Mouse (Mus musculus) limb, embryonic 15.5 days (tissue): ENCODE results near the gene Lce3e. TPM values are rescaled to one million over a fixed set of nuclear protein-coding genes. Genes with fewer than 3 reads are reported as not detected.
A peak's percentile ranks its signal among the peaks of the same experiment; 100 is the strongest.

Source experiments
- ATAC-seq: fragments of 200-750 bp; cut with Nextera tagmentation; 2 replicates; pipeline ENCODE4 v1.8.0; 2017; ENCODE audit warnings: low read depth, moderate TSS enrichment; ENCODE audit not compliant: insufficient number of reproducible peaks, low FRiP score, low TSS enrichment
- H3K27ac ChIP-seq: fragments of 300-500 bp; sonication (generic); 2 replicates; pipeline ENCODE4 v1.5.1; 2015; ENCODE audit warnings: moderate library complexity, mild to moderate bottlenecking, inconsistent platforms
- H3K27me3 ChIP-seq: fragments of 300-500 bp; sonication (generic); 2 replicates; pipeline ENCODE4 v1.6.1; 2015; ENCODE audit warnings: inconsistent platforms
- H3K36me3 ChIP-seq: fragments of 300-500 bp; sonication (generic); 2 replicates; pipeline ENCODE4 v1.6.1; 2015; ENCODE audit warnings: inconsistent platforms
- H3K4me1 ChIP-seq: fragments of 300-500 bp; sonication (generic); 2 replicates; pipeline ENCODE4 v1.6.1; 2015; ENCODE audit warnings: inconsistent platforms
- H3K4me2 ChIP-seq: fragments of 300-500 bp; sonication (generic); 2 replicates; pipeline ENCODE4 v1.6.1; 2015; ENCODE audit warnings: mild to moderate bottlenecking, inconsistent platforms
- H3K4me3 ChIP-seq: fragments of 300-500 bp; sonication (generic); 2 replicates; pipeline ENCODE4 v1.5.1; 2015; ENCODE audit warnings: mild to moderate bottlenecking, inconsistent platforms
- H3K9ac ChIP-seq: fragments of 300-500 bp; sonication (generic); 2 replicates; pipeline ENCODE4 v1.6.1; 2015; ENCODE audit warnings: inconsistent platforms
- H3K9me3 ChIP-seq: fragments of 300-500 bp; sonication (generic); 2 replicates; pipeline ENCODE4 v1.6.1; 2016; ENCODE audit warnings: inconsistent platforms
- WGBS: fragments of 180-500 bp; shearing (Covaris S2); methylation state at CpG from one replicate; pipeline ENCODE4 v1.1.7; 2015; 5-methylcytosine and 5-hydroxymethylcytosine counted together
- polyA plus RNA-seq: library from polyadenylated mRNA; unstranded; fragments of >200 nt; fragmentation: Nextera tagmentation; extraction: Ambion mirVana; gene quantifications from 2 replicates; pipeline ENCODE4 v1.2.1, GENCODE M21; 2015

The Lce3e gene
- polyA plus RNA-seq, 1 experiment from 2014 or later, result not detected

DNA sequence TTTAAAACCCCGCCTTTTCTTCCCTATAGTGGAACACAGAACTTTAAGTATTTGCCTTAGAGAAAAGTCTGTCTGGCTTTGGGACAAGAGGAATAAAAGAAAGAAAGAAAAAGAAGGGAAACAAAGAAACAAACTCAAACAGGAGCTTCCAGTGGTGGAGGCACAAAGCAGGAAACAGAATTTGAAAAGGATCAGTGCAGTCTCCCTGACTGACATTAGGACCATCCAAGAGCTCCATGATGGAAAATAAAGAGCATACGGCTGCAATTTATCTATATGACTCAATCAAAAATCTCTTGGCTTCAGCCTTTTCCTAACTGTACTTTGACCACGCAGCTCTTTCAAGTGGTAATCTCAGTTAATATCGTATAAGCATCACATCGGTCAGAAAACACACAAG, 48.0 kb downstream of the Lce3e start:
- H3K4me1 ChIP-seq, result no peaks in the 10 kb centered on the region
- H3K36me3 ChIP-seq, result no peaks in the 10 kb centered on the region
- H3K4me2 ChIP-seq, result peak overlapping the region; percentile 83
- 33% methylated on average over 5 of the region's 5 CpGs for WGBS
- no peak for ATAC-seq
- no peaks in the 10 kb centered on the region for H3K9me3 ChIP-seq
- H3K9ac ChIP-seq, result no peak overlapping the region; the same call in 1 of the 2 replicates
- H3K4me3 ChIP-seq, result peak overlapping the region; percentile 46
- no peaks in the 10 kb centered on the region for H3K27me3 ChIP-seq
- no peak overlapping the region for H3K27ac ChIP-seq

GRCm38 (mm10) chr3:93015460-93016104, 48.7 kb downstream of the Lce3e start, which contains the start of gene Crct1:
Crct1 (minus strand) TSS chr3:93015687.
- peak within 1 kb of the TSS; percentile 35 for H3K9ac ChIP-seq
- ATAC-seq, result no peak
- H3K27ac ChIP-seq, result no peak within 1 kb of the TSS
- no peaks in the 10 kb centered on the region for H3K27me3 ChIP-seq
- H3K36me3 ChIP-seq, result no peaks in the 10 kb centered on the region
- 57% methylated on average over 4 of the region's 4 CpGs for WGBS
- H3K4me1 ChIP-seq, result no peaks in the 10 kb centered on the region
- H3K9me3 ChIP-seq, result no peaks in the 10 kb centered on the region
- peak within 1 kb of the TSS; percentile 83 for H3K4me2 ChIP-seq
- H3K4me3 ChIP-seq, result peak within 1 kb of the TSS; percentile 46

Other genes with a start within 250 kb of the Lce3e start
- gene Lce1f, start 246.7 kb upstream of the Lce3e start, polyA plus RNA-seq, result 1.5 and 5.1 TPM in 2 replicates
- not detected in 2 replicates for gene Gm38119, start 228.0 kb upstream of the Lce3e start, polyA plus RNA-seq
- gene Lce1g, start 214.7 kb upstream of the Lce3e start, polyA plus RNA-seq, result 0.97 and 2.9 TPM in 2 replicates
- gene Lce1h, start 202.0 kb upstream of the Lce3e start, polyA plus RNA-seq, result 0.73 and 2.0 TPM in 2 replicates
- 2.0 and 6.3 TPM in 2 replicates for gene Lce1i, start 188.2 kb upstream of the Lce3e start, polyA plus RNA-seq
- 0.91 and 1.7 TPM in 2 replicates for gene Lce1j, start 176.5 kb upstream of the Lce3e start, polyA plus RNA-seq
- 1.3 TPM in 1 of 2 replicates, not detected in the other for gene Lce1k, start 159.2 kb upstream of the Lce3e start, polyA plus RNA-seq
- gene Kprp, start 139.8 kb upstream of the Lce3e start, polyA plus RNA-seq, result 1.2 and 5.7 TPM in 2 replicates
- gene Lce1l, start 115.8 kb upstream of the Lce3e start, polyA plus RNA-seq, result 1.8 and 5.4 TPM in 2 replicates
- 1.1 and 4.7 TPM in 2 replicates for gene 2310050C09Rik, start 96.8 kb upstream of the Lce3e start, polyA plus RNA-seq
- gene Lce3a, start 40.8 kb upstream of the Lce3e start, polyA plus RNA-seq, result 0.60 TPM in 1 of 2 replicates, not detected in the other
- gene Lce3b, start 34.1 kb upstream of the Lce3e start, polyA plus RNA-seq, result not detected in 2 replicates
- gene Lce3c, start 22.6 kb upstream of the Lce3e start, polyA plus RNA-seq, result 4.7 and 11.3 TPM in 2 replicates
- gene Lce3d, start 9.7 kb upstream of the Lce3e start, polyA plus RNA-seq, result not detected in 2 replicates
- gene Lce3f, start 25.2 kb downstream of the Lce3e start, polyA plus RNA-seq, result 58.4 and 77.7 TPM in 2 replicates
- 33.4 and 55.3 TPM in 2 replicates for gene Crct1, start 48.6 kb downstream of the Lce3e start, polyA plus RNA-seq
- gene Lce1m, start 52.0 kb downstream of the Lce3e start, polyA plus RNA-seq, result 2.3 and 24.6 TPM in 2 replicates
- not detected in 2 replicates for gene Gm4858, start 101.8 kb downstream of the Lce3e start, polyA plus RNA-seq
- 2.9 and 3.1 TPM in 2 replicates for gene Crnn, start 177.7 kb downstream of the Lce3e start, polyA plus RNA-seq
- 0.06 and 0.10 TPM in 2 replicates for gene Flg2, start 230.2 kb downstream of the Lce3e start, polyA plus RNA-seq